Mouse (Mus musculus) gastrocnemius, adult 2 months (tissue): ENCODE results near the gene Stk38. TPM values are rescaled to one million over a fixed set of nuclear protein-coding genes. Genes with fewer than 3 reads are reported as not detected.

Experiments
- DNase-seq: peaks from one replicate; pipeline ENCODE4 v3.0.0; 2022
- H3K27ac ChIP-seq: fragments of 200-600 bp; 2 replicates; pipeline ENCODE4 v1.8.1; 2022; ENCODE audit warnings: mild to moderate bottlenecking
- H3K4me3 ChIP-seq: fragments of 200-600 bp; 2 replicates; pipeline ENCODE4 v1.8.1; 2022; ENCODE audit warnings: mild to moderate bottlenecking, moderate library complexity
- CTCF ChIP-seq: fragments of 200-600 bp; IDR thresholded peaks from 2 replicates; pipeline ENCODE4 v1.8.1; 2022; ENCODE audit warnings: antibody characterized with exemption, mild to moderate bottlenecking, moderate library complexity
- intact Hi-C: fragments of 180-260 bp; cut with DNase I; formaldehyde crosslinking; loops from one replicate; pipeline ENCODE4 v1.15.1; 2025
- total RNA-seq, 2 experiments: library from RNA; stranded (reverse); gene quantifications; 2 replicates each; pipeline ENCODE4 v1.2.3; 2021

The Stk38 gene
- total RNA-seq, 2 experiments from 2014 or later: 26.9 to 29.2 TPM

DNA sequence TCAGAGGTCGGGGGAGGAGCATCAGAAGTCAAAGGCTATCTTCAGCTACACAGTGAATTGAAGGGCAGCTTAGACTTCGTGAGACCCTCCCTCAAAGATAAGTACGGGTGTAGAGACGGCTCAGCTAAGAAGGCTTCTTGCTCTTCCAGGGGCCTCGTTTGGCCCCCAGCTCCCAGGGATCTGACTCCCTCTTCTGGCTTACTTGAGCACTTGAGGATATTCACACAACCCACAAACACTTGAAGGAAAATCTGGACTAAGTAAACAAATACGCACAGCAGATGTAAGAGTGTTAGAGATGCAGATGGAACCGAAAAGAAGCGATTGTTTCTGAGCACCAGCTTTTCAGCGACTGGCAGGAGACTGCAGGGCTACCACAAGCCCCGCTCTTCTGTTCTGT lies 47.2 kb downstream of the Stk38 start:
- Histone ChIP-seq H3K4me3 (no peak overlapping the region), H3K27ac (peak overlapping the region; percentile 40; the same call in 1 of the 2 replicates)
- intact Hi-C loops: no loop called here
- TF ChIP-seq CTCF: peak; percentile 10; the same call in 1 of the 2 replicates
- DNase-seq: no peak

DNA sequence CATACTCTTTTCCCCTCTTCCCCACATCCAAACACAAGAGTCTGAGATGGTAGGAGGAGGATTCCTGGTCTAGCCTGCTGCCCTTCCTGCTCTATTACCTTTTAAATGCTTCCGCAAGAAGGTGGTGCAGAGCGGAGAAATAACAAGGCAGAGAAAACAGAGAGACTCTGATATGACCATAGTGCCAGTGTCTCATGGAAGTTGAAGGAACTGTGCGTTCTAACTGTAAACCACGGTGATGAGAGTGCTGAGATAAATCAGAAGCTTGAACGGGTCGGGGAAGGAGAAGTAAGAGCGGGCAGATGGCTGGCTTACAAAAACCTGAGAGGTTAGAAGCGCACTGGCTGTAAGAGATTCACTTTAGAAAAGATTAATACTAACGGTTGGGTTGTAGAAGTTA lies 53.4 kb downstream of the Stk38 start:
- peak overlapping the region; percentile 83 for H3K4me3 ChIP-seq
- H3K27ac ChIP-seq: peak overlapping the region; percentile 99
- no peak for TF ChIP-seq CTCF
- no peak for DNase-seq
- intact Hi-C loops: no loop called here

- DNase-seq: no peak
- H3K27ac ChIP-seq: peak overlapping the region; percentile 99
- intact Hi-C loops: no loop called here
- H3K4me3 ChIP-seq: peak overlapping the region; percentile 83
- no peak for TF ChIP-seq CTCF
These were observed 54.5 kb downstream of the Stk38 start for GRCm38 (mm10) chr17:28953251-28953650.

DNA sequence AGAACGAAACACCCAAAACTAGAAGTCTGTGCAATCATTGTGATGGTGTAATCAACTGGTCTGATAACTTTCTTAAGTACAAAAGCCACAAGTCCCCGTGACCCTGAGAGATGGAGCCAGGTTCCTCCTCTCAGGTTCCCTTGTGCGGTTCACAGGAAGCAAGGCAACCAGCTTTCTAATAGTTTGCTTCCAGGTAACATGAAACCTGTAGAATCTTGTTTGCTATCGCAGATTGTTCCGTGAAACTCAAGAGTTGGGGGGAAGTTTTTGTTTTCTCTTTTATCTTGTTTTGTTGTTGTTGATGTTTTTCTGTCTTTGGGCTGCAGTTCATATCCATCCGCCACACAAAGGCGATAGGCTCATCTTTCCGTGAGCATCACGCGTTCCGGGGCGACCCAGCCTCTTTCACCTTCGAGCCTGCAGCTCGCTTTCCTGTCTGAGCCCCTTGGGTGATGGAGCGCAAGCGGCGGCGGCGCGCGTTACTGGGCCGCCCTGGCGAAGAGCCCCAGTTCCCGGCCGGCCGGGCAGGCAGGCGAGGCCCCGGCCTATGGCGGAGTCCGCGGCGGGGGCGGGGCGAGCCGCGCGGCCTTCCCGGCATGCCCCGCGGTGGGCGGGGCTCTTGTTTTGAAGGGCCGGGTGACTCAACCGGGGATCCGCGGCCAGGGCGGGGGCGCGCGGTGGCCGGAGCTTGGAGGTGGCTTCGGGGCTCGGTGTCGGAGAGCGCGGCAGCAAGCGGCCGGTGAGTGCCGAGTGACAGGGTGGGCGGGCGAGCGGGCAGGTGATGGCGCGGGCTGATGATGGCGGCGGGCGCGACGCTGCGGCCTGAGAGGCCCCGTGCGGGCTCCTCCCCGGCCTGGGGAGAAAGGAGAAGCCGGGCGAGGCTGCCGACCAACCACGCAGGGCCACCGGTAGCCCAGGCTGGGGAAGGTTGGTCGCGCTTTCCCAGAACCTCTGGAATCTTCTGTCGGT lies 55.7 kb downstream of the Stk38 start, which contains the start of gene Kctd20:
TSS of gene Kctd20 (plus strand) at position 120 of the 969 bp plus-strand sequence.
- Histone ChIP-seq H3K27ac (peak within 1 kb of the TSS; percentile 99), H3K4me3 (peak within 1 kb of the TSS; percentile 83)
- peak; percentile 97 for DNase-seq
- TF ChIP-seq CTCF: no peak
- intact Hi-C loops: no loop called here

DNA sequence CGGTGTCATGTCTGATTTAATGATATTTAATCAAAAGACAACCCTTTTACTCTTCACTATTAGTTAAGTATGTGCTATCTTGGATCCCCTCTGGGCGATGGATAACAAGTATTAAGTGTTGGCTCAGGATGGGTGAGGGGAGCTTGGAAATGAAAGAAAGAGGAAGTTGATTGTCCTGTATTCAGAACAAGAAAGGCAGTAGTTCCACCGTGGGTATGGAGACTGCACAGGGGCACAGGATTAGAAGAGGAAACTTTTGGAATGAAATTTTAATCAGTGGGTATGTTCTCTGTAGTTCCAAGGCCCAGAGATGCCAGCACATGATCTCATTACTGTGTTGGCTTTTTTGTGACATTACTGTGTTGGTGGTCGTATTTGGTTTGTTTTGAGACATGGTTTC lies 57.0 kb downstream of the Stk38 start:
- Histone ChIP-seq H3K4me3 (no peak overlapping the region), H3K27ac (peak overlapping the region; percentile 99; the same call in 1 of the 2 replicates)
- intact Hi-C loops: no loop called here
- peak; percentile 11 for DNase-seq
- no peak for TF ChIP-seq CTCF

GRCm38 (mm10) chr17:28948661-28949060 lies 59.1 kb downstream of the Stk38 start:
- TF ChIP-seq CTCF: no peak
- Histone ChIP-seq H3K4me3 (no peak overlapping the region), H3K27ac (peak overlapping the region; percentile 62)
- DNase-seq: peak; percentile 68
- intact Hi-C loops: no loop called here

- Histone ChIP-seq H3K4me3 (no peak overlapping the region), H3K27ac (peak overlapping the region; percentile 4; the same call in 1 of the 2 replicates)
- peak; percentile 18 for DNase-seq
- intact Hi-C loops: no loop called here
- TF ChIP-seq CTCF: peak; percentile 34; the same call in 1 of the 2 replicates
These were observed 60.5 kb downstream of the Stk38 start for GRCm38 (mm10) chr17:28947011-28947939.

DNA sequence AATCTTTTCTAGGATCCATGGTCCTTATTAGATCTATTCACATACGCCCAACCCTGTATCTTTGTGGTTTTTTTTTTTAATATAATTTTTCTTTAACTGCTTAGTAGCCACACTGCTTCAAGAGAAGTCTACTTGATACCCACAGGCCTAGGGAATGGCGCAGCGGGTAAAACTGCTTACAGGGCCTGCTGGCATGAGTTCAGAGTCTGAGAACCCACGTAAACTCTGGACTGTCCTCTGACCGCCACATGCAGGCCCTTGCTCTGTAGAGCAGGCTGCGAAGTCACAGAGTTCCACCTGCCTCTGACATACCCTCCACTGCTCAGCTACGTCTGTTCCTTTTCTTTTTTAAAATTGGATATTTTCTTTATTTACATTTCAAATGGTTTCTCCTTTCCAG lies 63.3 kb downstream of the Stk38 start:
- no peak for DNase-seq
- H3K27ac ChIP-seq: no peak overlapping the region
- intact Hi-C loops: no loop called here
- no peak for TF ChIP-seq CTCF
- H3K4me3 ChIP-seq: no peak overlapping the region

GRCm38 (mm10) chr17:28943740-28944139 lies 64.1 kb downstream of the Stk38 start, which contains the start of gene Pxt1:
TSS of gene Pxt1 (minus strand) at chr17:28943840.
- no peak for DNase-seq
- TF ChIP-seq CTCF: no peak
- intact Hi-C loops: no loop called here
- Histone ChIP-seq H3K27ac (no peak within 1 kb of the TSS), H3K4me3 (no peak within 1 kb of the TSS)

- Histone ChIP-seq H3K27ac (no peak overlapping the region), H3K4me3 (no peak overlapping the region)
- TF ChIP-seq CTCF: no peak
- intact Hi-C loops: no loop called here
- DNase-seq: no peak
These were observed 65.7 kb downstream of the Stk38 start for GRCm38 (mm10) chr17:28942101-28942500.

GRCm38 (mm10) chr17:28940776-28941555 lies 66.8 kb downstream of the Stk38 start:
- no peak for DNase-seq
- H3K4me3 ChIP-seq: no peak overlapping the region
- intact Hi-C loops: no loop called here
- TF ChIP-seq CTCF: no peak
- H3K27ac ChIP-seq: no peak overlapping the region
